Mouse (Mus musculus) erythroid progenitor cell, adult 5-6 weeks (primary cell): ENCODE results near the gene Slc35e3. TPM values are rescaled to one million over a fixed set of nuclear protein-coding genes. Genes with fewer than 3 reads are reported as not detected.
"Not testable (repeated sequence)": the region's sequence is repeated elsewhere in the genome, so short reads cannot be mapped to it uniquely, and the experiment has no call there.

Source experiments
- ATAC-seq: replicated peaks from 2 replicates; pipeline ENCODE4 v1.8.0; 2016; ENCODE audit warnings: moderate number of reproducible peaks, mild to moderate bottlenecking, moderate TSS enrichment, inconsistent platforms; ENCODE audit not compliant: poor library complexity, low FRiP score, severe bottlenecking
- total RNA-seq, 2 experiments: library from RNA; stranded (forward) in 1 of 2; stranded (reverse) in 1 of 2; fragments of 150-400 nt in 1 of 2; fragments of 186-747, 209-891 nt in 1 of 2; gene quantifications; 2 replicates each; pipeline versions ENCODE4 v1.2.3 to v1.2.4; 2015 to 2017; ENCODE audit warnings: low replicate concordance in 2 of 2

The Slc35e3 gene
- total RNA-seq, 2 experiments from 2014 or later: not detected

DNA sequence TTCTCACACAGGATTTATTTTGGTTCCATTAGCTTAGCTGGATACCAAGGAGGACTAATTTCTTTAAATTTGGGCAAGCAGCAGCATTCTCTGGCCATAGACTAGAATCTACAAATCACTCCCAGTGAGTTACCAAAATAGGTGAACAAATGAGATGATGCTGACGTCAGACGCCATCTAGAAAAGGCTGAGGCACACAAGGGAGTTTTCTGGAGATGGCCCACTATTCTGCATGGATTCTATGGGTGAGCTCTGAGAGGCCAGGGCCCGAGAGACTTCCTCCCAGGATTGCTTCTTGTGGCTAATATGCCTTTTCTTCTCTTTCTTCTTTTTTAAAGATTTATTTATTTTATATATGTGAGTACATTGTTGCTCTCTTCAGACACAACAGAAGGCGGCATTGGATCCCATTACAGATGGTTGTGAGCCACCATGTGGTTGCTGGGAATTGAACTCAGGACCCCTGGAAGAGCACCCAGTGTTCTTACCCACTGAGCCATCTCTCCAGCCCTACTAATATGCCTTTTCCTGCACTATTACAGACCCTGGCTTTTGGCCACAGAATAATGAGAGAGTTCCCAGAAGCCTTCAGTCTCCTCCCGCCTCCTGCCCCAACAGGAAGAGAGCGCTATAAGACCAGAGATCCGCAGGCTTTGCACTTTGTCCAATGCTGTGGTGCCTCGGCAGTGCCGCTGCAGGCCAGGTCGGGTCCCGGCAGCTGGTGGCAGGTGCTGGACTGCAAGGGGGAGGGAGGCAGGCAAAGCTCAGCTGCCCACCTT is 19.1 kb upstream of the Slc35e3 start:
- no peak for ATAC-seq

DNA sequence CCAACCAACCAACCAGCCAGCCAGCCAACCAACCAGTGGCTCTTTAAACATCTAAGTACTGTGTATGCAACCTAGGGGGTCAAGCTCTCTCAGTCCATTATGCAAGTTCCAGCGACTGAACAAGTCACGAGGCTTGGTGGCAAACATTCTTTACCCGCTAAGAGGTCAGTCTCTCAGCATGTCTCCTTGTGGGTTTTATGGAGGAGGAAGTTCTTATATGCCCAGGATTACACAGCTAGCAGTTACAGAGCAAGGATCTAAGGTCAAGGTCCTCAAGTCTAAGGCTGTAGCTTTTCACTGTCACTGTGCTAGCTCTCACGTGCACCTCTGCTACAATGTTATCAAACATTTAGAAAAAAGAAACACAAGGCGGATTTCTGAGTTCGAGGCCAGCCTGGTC is 18.4 kb upstream of the Slc35e3 start:
- no peak for ATAC-seq

DNA sequence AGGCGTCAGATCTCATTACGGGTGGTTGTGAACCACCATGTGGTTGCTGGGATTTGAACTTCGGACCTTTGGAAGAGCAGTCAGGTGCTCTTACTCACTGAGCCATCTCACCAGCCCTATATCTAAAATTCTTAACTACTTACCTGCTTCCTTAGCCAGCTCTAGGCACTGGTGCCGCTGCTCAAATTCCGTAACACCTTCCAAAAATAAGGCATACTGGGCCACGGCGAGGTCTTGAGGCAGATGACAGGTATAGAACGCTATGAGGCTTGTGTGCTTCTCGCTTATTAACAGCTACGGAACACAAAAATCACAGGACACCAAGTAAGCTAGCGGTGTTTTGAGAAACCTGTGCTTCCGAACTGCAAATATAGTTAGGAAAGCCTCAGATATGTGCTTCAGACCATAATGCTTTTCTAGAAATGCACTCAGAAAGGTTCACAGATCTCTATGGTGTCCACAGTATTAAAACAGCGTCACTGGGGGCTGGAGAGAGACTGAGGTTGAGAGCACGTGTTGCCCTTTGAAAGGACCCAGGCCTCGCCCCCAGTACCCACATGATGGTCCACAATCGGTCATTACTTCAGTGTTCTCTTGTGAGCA is 17.5 kb upstream of the Slc35e3 start:
- ATAC-seq: no peak

DNA sequence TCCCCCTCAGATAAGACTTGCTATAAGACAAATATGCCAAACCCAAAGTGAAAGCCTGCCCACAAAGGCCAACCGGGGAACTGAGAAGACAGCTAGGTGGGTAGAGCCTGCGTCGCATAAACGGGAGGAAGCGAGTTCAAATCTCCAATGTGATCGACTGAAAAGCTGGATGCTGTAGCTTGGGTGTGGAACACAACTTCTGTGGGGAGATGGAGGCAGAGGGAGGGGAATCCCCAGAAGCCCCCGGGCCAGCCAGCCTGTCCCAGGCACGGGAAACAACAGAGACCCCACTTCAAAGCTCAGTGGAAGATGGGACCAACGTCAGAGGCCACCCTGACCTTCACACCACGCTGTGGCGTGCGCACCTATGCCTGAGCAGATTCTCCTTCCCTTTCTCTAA is 16.8 kb upstream of the Slc35e3 start:
- ATAC-seq: no peak

DNA sequence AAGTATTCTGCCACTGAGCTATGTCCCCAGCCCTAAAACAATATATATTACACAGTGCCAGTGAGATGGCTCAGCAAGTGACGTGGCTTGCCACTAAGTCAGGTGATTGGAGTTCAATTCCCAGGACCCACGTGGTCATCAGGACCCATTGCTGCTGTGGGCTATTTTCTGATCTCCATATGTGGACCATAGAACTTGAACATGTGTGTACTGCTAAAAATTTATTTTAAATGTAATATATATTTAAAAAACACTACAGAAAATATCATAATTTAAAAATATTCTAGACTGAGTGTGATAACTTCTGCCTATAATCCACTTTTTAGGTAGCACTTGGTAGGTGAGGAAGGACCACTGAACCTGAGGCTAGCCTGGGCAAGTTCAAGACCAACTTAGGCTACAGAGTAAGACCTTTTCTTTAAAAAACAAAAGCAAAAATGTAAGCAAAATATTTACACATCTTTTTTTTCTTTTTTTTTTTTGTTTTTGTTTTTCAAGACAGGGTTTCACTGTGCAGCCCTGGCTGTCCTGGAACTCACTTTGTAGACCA is 16.2 kb upstream of the Slc35e3 start:
- ATAC-seq: no peak

DNA sequence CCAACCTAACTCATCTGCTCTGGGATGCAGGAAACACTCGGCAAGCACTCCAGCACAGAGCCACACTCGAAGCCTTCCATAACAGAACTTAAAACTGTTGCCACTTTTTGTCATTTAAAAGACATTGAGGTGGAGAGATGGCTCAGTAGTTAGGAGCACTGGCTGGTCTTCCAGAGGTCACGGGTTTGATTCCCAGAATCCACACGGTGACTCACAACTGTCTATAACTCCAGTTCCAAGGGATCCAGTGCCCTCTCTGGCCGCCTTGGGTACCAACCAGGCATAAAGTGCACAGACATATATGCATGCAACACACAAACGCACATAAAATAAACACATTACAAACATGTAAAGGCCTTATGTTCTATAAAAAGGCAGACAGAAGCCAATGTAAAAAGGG is 15.4 kb upstream of the Slc35e3 start:
- ATAC-seq: no peak

DNA sequence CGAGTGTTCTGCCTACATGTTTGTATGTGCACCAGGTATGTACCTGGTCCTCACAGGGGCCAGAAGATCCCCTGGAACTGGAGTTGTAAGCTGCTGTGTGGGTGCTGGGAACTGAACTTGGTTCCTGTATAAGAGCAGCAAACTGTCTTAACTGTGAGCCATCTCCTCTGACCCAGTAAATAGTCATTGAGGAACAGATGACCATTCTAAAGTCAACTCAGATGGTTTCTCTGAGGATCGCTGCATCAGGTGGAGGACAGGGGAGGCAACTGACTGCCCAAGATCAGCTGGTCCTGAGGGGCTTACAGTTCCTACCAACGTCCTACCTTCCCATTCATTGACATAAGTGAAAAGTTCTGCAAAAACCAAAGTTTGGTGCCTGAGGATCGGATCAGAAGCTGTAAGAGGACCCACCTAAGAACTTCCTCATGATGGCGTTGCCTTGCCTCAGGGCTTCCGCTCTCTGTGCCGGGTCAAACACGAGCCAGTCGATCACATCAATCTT is 14.7 kb upstream of the Slc35e3 start:
- no peak for ATAC-seq

DNA sequence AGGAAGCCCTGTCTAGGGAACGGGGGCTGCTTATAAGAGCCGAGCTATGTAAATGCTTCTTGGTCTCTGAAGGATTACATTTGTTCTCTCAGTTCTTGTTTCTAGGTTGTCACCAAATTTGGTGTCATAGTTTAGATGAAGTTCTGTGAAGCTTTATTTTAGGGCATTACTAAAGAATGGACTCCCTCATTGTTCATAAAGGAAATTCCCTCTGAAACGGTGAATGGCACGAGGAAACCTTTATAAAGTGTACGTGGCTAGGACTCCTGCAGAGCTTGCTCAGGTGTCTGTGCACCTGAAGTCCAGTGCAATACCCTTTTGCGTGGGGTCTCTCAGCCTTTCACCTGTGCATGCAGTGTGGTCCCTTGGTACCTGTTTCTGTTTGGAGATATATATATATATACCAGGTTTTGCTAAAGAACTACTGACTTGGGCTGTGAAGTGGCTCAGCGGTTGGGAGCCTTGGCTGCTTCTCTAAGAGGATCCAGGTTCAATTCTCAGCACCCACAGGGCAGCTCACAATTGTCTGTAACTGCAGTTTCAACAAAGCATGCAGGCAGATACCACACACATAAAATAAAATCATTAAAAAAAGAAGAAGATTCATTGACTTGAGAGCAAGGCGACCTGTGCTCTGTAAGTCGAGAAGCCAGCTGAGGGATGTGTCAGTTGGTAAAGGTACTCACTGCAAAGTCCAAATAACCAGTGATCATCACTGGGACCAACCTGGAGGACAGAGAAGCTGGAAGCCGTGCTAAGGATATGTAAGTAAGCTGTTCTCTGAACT is 13.9 kb upstream of the Slc35e3 start:
- ATAC-seq: no peak

DNA sequence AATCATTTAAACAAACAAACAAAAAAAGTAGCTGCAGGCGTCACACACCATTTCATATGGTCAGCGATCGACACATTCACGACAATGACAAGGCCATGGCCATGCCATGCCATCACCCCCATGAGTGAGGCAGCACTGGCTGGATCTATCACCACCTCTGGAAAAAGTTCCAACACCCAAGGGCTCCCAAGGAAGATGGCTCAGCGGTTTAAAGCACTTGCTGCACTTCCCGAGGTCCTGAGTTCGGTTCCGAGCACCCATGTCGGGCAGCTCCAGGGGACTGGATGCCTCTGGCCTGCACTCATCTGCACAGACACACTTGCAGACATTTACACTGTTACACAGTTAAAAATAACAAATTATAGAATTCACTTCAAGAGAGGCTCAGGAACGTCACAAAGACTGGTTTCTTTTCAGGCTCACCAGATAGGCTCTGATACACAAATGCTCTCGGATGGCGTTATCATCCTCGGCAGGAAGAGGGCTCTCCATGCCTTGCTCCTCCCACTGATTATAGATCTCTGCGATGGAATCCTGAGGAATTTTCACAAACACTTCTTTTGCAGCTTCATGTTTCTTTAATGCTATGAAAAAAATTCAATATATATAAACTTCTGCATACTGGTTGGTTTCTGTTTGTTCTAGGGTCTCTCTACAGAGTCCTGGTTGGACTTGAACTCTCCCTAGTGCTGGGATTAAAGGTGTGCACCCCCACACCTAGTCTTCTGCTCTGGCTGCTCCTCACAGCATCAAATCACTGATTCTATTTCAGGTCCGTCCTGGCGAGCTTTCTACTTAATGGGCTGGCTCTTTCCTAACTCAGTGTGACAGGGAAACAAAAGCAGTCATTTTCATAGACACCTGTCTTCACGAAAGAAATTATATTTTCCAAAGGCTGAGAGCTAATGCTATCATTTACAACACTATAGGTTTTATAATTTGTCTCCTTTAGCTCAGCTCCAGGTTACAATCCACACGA is 12.9 kb upstream of the Slc35e3 start:
- ATAC-seq: no peak

DNA sequence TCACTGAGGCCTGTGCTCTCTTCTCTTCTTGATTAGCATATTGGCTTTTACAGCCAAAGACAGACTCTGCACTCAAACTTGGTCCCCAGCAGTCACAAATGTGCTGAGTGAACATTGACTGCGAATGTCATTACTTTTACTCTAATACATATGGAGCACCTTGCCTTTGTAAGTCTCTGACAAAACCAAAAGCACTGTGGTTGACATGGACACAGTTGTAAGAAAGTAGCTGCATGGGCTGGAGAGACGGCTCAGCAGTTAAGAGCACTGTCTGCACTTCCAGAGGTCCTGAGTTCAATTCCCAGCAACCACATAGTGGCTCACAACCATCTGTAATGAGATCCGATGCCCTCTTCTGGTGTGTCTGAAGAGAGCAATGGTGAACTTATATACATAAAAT is 12.2 kb upstream of the Slc35e3 start:
- ATAC-seq: not testable (repeated sequence)

DNA sequence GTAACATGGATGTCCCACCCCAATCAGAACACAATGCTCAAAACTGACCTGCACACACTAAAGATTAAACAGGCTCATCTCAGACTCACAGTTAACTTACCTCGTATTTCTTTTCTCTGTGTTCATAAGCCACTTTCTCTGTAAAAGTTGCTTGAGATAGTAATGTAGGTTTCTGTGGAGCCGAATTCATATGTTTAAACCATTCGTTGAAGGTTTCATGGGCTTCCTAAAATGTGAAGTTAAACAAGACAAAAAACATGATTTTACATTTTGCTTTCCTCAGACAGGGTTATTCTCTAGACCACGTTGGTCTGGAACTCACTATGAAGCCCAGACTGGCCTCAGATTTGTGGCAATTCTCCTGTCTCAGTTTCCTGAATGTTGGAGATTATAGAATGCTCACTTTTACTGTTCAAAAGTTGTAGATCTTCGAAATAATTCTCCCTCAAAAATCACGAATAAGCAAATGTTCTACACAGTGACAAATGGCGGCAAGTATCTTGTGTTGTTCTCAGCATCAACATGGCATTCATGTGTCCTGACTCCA is 11.7 kb upstream of the Slc35e3 start:
- ATAC-seq: no peak

DNA sequence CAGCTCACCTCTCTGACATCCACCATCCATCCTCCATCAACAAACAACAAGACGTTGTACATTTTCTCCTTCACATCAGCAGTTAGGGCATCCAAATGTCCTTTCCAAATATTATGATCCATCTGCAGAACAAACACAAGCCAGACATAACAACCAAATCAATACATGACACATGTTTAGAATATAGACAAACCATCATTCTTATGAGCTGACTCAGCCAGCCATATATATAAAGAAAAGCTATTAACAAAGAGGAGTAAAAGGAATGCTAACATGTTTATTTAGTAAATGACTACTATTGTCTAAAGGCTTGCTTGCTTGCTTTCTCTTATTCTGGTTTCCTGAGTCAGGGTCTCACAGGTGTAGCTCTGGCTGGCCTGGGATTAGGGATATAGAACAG is 11.1 kb upstream of the Slc35e3 start:
- ATAC-seq: no peak

DNA sequence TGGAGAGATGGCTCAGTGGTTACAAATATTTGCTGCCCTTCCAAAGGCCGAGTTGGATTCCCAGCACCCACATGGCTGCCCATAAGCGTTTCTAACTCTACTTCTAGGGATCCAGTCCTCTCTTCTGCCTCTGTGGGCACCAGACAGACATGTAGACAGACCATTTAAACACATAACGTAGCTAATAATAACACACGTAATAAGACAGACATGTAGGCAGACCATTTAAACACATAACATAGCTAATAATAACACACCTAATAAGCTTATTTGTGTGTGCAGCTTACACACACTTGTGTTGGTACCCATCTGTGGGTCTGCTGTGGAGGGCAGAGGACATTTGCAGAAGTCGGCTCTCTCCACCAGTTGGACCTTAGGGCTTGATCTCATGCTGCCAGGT is 10.6 kb upstream of the Slc35e3 start:
- no peak for ATAC-seq

DNA sequence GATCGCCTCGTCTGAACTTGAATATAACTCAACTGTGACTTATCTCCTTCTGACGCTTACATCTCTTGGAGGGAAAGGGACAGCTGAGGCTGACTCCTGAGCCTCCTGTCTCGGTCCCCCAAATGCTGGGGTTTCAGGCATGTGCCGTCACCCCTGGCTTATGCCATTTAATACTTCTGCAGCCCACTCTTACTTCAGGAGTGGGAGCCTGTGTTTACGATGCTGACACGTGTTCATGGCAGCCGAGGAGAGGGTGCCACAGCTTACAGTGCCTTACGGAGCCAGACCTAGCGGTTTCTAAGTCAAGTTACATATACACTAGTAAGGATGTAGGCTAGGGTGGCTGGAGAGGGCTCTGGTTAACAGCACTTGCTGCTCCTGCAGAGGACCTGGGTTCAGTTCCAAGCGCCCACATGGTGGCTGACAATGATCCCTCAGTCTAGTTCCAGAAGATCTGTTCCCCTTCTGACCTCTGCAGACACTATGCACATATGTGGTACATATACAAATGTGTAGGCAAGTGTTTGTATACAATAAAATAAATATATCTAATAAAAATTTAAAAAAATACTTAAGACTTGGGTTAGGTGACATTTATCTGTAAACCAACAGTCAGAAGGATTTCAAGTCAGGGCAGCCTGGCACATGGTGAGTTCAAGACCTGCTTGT is 9.8 kb upstream of the Slc35e3 start:
- no peak for ATAC-seq

DNA sequence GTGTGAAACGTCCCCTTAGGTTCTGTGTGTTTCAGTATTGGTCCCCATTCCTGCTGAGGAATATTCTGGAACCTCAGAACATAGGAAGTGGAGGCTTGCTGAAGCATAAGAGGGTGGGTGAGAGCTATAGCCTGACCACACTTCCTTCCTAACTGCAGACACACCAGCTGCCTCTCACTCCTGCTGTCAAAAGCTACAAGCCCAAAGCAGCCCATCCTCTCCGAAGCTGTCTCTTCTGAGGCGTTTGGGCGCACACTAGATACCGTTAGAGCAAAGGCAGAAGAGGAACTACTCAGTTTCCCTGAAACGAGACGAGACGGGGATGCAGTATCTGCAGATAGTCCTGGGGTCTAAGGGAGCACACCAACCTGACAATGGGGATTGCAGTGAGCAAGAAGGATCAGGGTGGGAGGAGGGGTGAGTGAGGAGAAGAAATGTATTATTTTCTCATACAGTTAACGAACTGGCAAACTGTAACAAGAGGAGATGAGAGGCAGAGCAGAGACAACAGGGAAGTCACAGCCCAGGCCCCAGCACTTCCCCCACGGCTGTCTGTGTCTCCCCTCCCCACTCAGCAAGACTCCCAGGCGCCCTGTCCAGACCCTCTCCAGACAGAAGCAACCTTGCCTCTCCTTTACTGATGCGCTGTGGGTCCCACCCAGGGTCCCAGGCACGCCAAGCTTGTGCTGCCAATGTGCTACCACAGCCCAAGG is 9.1 kb upstream of the Slc35e3 start:
- no peak for ATAC-seq

DNA sequence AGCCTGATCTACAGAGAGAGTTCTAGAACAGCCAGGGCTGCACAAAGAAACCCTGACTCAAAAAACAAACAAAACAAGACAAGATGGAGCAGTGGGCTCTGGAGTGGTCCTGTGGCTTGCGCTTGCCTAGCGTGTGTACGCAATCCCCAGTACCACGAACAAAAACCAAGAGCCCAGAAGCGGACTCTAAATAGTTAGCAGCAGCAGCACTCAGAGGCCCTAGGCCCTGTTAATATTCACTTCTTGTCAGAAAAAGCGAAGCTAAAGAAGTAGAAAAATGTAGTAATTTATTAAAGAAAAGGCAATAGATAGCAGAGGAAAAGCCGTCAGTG is 8.4 kb upstream of the Slc35e3 start:
- no peak for ATAC-seq

DNA sequence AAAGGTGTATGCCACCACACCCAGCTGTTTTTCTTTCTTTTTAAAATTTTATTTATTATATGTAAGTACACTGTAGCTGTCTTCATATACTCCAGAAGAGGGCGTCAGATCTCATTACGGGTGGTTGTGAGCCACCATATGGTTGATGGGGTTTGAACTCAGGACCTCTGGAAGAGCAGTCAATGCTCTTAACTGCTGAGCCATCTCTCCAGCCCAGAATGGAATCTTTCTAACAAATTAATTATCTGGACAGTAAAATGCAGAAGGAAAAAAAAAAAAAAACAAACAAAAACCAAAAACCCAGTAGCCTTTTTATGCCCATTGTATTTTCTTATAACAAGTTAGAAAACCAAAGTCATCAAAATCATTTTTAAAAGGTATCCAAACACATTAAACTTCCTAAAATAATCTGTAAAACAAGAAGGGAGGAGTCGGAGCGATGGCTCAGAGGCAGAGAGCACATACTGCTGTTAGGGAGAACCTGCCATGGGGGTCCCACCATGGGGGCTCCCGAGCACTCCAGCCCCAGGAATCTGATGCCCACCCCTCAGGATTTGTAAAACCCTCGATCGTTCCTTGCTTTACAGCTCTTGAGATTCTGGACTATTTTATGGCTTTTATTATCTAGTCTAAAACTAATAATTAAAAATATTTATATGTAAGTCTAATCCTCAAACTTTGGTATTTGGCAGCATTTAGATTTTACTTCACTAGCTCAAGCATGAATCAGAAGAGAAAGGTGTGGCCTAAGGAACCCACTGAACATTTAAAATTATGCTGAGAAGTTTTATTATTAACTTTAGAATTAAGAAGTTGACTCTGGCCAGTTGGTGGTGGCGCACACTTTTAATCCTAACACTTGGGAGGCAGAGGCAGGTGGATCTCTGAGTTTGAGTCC is 7.8 kb upstream of the Slc35e3 start:
- no peak for ATAC-seq
